Mouse (Mus musculus): ENCODE data around the gene Yy1. TPM values are rescaled to one million over a fixed set of nuclear protein-coding genes. Genes with fewer than 3 reads are reported as not detected.

The Yy1 gene
- 47.5 TPM for polyA plus RNA-seq (2014; fragmentation: Illumina TruSeq; extraction: RNeasy Lipid Tissue Mini Kit (QIAGEN cat#74804); ENCODE audit: low read depth, low replicate concordance)

GRCm38 (mm10) chr12:108792546-108793452 lies at the start of gene Yy1:
TSS of gene Yy1 (plus strand) at chr12:108792973.

GRCm38 (mm10) chr12:108835840-108836409 lies 43.2 kb downstream of the Yy1 start, which contains the start of the genes Slc25a29 and Slc25a47:
TSS of gene Slc25a29 (minus strand) at chr12:108835883.
TSS of gene Slc25a47 (plus strand) at chr12:108836046.

Other genes starting within 250 kb of the Yy1 start
- 44.1 TPM for gene Evl, start 238.3 kb upstream of the Yy1 start, polyA plus RNA-seq (2014; fragmentation: Illumina TruSeq; extraction: RNeasy Lipid Tissue Mini Kit (QIAGEN cat#74804); ENCODE audit: low read depth, low replicate concordance)
- gene Degs2, start 90.7 kb upstream of the Yy1 start, polyA plus RNA-seq (2014; fragmentation: Illumina TruSeq; extraction: RNeasy Lipid Tissue Mini Kit (QIAGEN cat#74804); ENCODE audit: low read depth, low replicate concordance), result not detected
- not detected for gene Slc25a29, start 42.9 kb downstream of the Yy1 start, polyA plus RNA-seq (2014; fragmentation: Illumina TruSeq; extraction: RNeasy Lipid Tissue Mini Kit (QIAGEN cat#74804); ENCODE audit: low read depth, low replicate concordance)
- gene Slc25a47, start 43.1 kb downstream of the Yy1 start, polyA plus RNA-seq (2014; fragmentation: Illumina TruSeq; extraction: RNeasy Lipid Tissue Mini Kit (QIAGEN cat#74804); ENCODE audit: low read depth, low replicate concordance), result 0.22 TPM
- gene Wdr25, start 100.7 kb downstream of the Yy1 start, polyA plus RNA-seq (2014; fragmentation: Illumina TruSeq; extraction: RNeasy Lipid Tissue Mini Kit (QIAGEN cat#74804); ENCODE audit: low read depth, low replicate concordance), result 0.90 TPM
- 5.2 TPM for gene Wars, start 101.2 kb downstream of the Yy1 start, polyA plus RNA-seq (2014; fragmentation: Illumina TruSeq; extraction: RNeasy Lipid Tissue Mini Kit (QIAGEN cat#74804); ENCODE audit: low read depth, low replicate concordance)

Measured in testis, adult 10 weeks (tissue).